Mouse (Mus musculus) gastrocnemius, adult 8-10 months (tissue): ENCODE results near the gene Chl1. TPM values are rescaled to one million over a fixed set of nuclear protein-coding genes. Genes with fewer than 3 reads are reported as not detected.

Source experiments
- DNase-seq, 2 experiments: peaks; one replicate each; pipeline ENCODE4 v3.0.0; 2022; ENCODE audit warnings: low spot score in 2 of 2
- total RNA-seq, 4 experiments: library from RNA; stranded (reverse); gene quantifications; 2 replicates each; pipeline ENCODE4 v1.2.4; 2022

The Chl1 gene
- total RNA-seq, 4 experiments from 2014 or later, result 0.10 to 0.63 (median 0.18) TPM

DNA sequence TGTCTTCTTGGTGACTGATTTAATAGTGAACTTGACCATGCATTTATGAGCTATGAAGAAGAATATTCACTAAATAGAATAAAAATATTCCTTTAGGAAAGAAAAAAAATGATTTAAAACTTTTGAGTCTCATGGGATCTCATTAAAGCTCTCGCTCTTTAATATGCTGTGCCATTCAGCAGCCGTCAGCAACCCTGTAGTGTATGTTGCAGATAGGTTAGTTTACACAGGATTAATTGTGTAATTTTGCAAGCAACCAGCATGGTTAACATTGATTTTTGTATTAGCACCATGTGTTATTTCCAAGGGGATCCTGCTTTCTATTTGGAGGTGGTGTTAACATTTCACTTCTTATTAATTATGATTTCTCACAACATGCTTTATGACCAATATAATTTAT is 32.2 kb downstream of the Chl1 start:
- no peak for DNase-seq

GRCm38 (mm10) chr6:103543753-103544152 is 33.4 kb downstream of the Chl1 start:
- no peak for DNase-seq

GRCm38 (mm10) chr6:103546314-103546713 is 35.9 kb downstream of the Chl1 start:
- no peak for DNase-seq

GRCm38 (mm10) chr6:103549929-103550328 is 39.5 kb downstream of the Chl1 start:
- no peak for DNase-seq

- no peak for DNase-seq
These were observed 47.9 kb downstream of the Chl1 start for GRCm38 (mm10) chr6:103558037-103558893.

- DNase-seq, result no peak
These were observed 48.5 kb downstream of the Chl1 start for GRCm38 (mm10) chr6:103558894-103559225.

- DNase-seq, result no peak
These were observed 49.0 kb downstream of the Chl1 start for GRCm38 (mm10) chr6:103559344-103559743.

GRCm38 (mm10) chr6:103564811-103565210 is 54.4 kb downstream of the Chl1 start:
- DNase-seq, result no peak

- no peak for DNase-seq
These were observed 56.9 kb downstream of the Chl1 start for GRCm38 (mm10) chr6:103567247-103567646.

DNA sequence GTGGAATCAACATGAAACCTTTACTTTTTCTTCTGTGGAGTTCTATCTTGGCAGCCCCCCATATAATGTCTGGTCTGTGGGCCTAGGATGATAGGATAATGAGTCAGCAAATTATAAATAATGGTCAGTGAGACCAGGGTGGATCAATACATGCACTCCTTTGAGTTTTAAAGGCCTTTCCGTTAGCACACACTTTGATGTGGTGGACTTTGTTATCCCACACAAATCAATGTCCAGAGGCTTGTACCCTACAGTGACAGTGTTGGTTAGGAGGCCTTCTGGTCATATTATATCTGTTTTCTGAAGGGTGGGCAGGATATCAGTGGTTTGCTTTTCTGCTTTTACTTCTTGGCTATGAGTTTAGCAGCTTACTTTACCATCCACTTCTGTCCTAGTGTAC is 62.3 kb downstream of the Chl1 start:
- DNase-seq, result no peak

DNA sequence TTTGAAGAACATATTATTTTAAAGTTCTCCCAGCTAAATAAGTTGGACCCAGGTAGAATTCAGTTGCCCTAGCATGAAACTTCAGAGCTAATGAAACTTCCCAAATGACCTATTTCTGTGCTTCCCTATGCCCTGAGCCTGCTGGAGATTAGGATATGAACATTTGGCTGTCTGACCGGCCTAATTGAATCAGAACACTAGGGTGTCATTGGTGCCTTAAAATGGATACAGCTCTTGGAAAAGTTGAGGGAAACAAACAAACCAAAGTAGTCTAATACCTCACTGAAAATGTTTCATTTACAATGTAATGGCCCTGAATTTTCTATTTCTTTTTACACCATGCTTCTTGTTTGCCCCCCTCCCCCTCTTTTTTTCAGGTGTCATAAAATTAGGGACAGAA is 73.8 kb downstream of the Chl1 start:
- DNase-seq, result no peak

DNA sequence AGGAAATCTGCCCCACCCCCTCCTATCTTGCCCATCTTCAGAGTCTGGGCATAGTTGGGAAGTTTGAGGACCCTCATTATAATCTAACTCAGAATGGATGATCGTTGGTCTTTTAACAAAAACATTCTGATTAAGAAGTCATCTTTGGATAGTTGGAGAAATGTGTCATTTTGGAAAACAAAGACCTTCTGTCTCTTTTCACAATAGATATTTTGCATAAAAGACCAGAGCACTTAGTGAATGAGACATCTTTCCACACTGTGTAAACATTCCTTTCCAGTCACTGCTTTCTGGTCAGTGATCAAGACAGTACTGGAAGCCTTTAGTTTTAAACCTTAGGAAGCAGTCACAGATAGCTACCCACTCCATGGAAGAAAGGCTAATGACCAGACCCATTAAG is 75.3 kb downstream of the Chl1 start:
- no peak for DNase-seq

DNA sequence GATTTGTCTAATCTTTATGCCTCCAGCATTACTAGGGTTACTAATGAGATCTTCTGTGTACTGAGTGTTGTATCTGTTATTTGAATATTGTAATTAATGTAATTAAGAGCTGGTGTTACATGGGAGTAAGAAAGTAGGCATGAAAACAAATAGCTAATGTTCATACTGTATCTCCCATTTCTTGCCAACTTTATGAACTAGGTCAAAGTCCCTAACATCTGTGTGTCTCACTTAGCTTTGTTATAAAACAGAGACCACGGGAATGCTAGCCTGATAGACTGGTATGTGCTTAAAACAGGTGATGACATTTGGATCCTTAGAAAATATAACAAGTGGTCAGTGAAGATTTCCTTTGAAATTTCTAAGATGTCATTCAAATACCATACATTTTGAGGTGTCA is 75.7 kb downstream of the Chl1 start:
- no peak for DNase-seq

DNA sequence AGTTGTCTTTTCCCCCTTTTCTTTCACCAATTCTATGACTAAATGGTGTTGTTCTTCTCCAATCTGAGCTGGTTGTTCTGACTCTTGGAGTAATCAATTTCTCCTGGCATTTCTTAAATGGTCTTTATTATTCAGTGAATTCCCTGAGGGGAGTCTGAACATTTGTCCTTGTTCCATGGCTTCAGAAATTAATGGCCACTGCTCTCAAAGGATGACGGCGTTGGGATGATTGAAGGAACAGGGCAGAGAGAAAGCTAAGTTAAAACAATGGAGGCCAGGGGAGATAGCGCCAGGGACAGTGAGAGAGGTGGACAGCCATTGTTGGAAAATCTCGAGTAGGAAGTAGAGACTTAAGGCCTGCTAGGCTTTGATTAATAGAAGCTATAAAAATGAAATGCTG is 91.7 kb downstream of the Chl1 start:
- no peak for DNase-seq

DNA sequence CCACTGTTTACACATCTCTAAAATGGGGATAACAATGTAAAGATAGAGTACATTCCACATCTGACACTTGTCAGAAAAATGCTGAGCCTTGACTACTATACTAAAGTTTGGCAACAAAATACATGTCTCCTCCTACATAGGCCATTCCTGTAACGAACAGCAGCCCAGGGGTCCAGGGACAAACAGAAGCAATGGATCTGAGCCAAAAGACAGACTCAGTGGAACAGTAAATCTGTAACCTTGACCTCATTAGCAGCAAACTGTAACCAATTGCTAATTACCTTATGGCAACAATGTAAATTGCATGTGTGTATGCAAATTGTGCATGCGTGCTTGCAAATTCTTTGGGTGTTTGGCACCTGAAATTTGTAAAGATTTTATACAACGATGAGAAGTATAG is 100.3 kb downstream of the Chl1 start:
- DNase-seq, result no peak

DNA sequence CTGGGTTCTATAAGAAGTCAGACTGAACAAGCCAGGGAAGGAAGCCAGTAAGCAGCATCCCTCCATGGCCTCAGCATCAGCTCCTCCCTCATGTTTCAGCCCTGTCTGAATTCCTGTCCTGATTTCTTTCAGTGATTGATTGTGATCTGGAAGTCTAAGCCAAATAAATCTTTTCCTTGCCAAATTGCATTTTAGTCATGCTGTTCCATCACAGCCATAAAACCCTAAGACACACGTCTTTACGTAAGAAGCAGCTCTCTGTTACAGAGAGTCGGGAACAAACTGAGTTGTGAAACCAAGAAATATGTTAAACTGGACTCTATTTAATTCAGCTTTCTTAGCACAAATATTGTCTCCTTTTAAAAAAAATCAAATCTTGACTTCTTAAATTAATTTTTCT is 102.2 kb downstream of the Chl1 start:
- DNase-seq, result no peak

- no peak for DNase-seq
These were observed 103.3 kb downstream of the Chl1 start for GRCm38 (mm10) chr6:103613714-103614113.

GRCm38 (mm10) chr6:103615924-103616602 is 105.7 kb downstream of the Chl1 start:
- no peak for DNase-seq

DNA sequence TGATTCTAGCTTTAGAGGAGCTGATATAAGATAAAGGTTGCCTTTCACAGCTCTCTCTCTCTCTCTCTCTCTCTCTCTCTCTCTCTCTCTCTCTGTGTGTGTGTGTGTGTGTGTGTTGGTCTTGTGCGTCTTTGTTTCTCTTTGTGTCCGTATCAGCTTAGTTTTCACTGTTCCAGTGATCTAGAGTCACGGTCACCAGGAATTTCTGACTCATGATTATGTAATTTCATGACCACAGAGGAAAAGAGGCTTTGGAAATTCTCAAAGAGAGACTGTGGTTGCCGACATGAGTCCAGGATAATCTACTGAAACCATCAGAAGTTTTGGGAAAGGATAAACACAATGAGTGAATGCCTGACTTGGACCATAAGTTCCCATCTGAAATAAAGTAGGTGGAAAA is 110.5 kb downstream of the Chl1 start:
- DNase-seq, result no peak

GRCm38 (mm10) chr6:103622117-103622713 is 111.8 kb downstream of the Chl1 start:
- DNase-seq, result no peak

DNA sequence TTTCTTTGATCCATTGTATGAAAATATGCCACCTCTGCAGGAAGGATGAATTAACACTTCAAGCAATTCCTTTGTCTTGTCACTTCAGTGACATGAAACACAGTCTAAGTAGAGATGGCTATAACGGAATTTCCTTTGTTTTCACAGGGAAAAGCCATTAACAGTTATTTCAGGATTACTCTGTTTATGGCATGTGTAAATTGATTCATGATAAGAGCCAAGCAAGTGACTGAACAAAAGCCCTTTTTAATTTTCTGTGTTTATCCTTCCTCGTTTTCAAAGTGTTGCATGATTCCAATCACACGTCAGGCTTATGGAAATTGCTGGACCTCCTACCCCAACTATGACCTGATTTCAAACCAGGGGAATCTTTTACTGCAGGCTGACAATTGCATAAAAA is 122.5 kb downstream of the Chl1 start:
- DNase-seq, result no peak

DNA sequence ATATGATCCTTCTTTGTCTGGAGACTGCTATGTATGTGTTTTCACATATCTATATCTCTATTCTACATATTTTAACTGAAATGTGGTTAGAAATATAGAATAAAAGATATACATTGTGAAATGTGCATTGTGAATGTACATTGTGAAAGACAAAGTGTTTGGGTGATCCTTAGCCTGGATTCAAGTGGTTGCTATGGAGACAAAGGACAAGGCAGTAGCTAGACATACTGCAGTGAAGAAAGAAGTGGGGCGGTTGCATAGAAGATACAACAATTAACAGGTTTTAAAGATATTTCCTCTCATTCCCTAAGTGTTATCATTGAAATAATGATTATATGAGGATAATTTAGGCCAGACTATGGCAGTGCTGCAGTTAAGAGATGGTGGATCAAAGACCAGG is 146.4 kb downstream of the Chl1 start:
- DNase-seq, result no peak

- DNase-seq, result no peak
These were observed 148.8 kb downstream of the Chl1 start for GRCm38 (mm10) chr6:103659173-103659572.
